Mouse (Mus musculus): Measurements from ENCODE around the gene Faim2. TPM values are rescaled to one million over a fixed set of nuclear protein-coding genes. Genes with fewer than 3 reads are reported as not detected.
A peak's percentile ranks its signal among the peaks of the same experiment; 100 is the strongest.

Faim2 gene
- total RNA-seq, 2 experiments from 2014 or later = 0.11 TPM; not detected in 1

DNA sequence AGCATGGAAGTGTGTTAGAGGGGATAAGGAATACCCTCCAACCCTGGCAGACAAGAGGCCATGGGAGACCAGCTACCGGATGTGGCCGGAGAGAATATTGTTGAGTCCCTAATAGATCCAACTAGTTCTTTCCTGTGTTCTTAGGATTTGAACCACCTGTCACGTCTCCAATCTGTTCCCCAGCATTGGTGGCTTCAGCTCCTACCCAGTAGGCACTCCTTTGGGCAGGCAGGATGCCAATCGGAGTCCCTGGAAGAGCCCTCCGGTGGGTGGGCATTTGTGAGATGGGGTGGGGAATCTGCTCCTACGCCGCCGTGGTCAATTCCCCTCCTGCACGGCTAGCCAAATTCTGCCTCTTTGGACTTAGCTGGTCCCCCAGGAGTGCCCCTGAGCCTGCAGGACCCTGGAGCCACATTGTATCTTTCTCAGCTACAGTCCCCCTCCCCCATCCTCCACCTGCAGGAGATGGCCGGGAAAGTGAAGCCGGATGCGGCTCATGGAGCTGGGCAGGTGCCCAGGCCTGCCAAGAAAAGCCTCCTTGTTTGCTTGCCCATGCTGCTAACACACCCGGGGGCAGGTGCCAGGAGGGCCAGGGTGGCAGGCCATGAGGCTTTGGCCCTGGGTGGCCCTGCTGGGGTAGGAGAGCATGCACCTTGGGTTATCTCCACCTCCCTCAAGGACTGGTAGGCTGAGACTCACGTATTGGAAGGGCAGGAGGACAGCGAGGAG, 16.0 kb downstream of the Faim2 start:
- intact Hi-C loops (cut with DNase I) = no loop called here

DNA sequence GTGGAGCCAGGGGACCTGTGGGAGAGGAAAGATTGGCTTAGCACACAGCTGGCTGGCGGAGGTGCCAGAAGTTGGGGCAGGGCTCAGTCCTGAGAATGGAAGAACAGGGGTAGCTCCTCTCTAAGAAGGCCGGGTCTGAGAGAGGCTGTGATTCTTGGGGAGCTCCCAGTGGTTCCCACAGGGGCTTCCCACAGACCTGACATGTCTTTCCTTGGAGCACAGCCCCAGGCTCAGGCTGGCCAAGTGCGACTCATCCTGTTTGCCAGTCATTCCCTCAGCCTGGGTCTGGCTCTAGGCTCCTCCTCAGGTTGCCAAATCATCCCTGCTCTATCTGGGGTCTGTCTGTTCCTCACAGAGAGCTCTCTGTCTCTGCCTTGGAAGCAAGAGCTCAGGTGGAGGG, 17.3 kb downstream of the Faim2 start:
- intact Hi-C loops (cut with DNase I) = no loop called here
- no peak for DNase-seq (ENCODE audit: low spot score)

More for the DNA sequence above, 16.0 kb downstream of the Faim2 start:
- no peak for DNase-seq (ENCODE audit: low spot score)

- intact Hi-C loops (cut with DNase I) = no loop called here
- no peak for DNase-seq (ENCODE audit: low spot score)
Measured at GRCm38 (mm10) chr15:99509840-99510239, 18.1 kb downstream of the Faim2 start.

- no peak for DNase-seq (ENCODE audit: low spot score)
- intact Hi-C loops (cut with DNase I) = no loop called here
Measured at GRCm38 (mm10) chr15:99505324-99506095, 22.5 kb downstream of the Faim2 start.

GRCm38 (mm10) chr15:99503256-99503655, 24.7 kb downstream of the Faim2 start:
- intact Hi-C loops (cut with DNase I) = no loop called here
- no peak for DNase-seq (ENCODE audit: low spot score)

GRCm38 (mm10) chr15:99502311-99502831, 25.6 kb downstream of the Faim2 start:
- no peak for DNase-seq (ENCODE audit: low spot score)
- intact Hi-C loops (cut with DNase I) = no loop called here

DNA sequence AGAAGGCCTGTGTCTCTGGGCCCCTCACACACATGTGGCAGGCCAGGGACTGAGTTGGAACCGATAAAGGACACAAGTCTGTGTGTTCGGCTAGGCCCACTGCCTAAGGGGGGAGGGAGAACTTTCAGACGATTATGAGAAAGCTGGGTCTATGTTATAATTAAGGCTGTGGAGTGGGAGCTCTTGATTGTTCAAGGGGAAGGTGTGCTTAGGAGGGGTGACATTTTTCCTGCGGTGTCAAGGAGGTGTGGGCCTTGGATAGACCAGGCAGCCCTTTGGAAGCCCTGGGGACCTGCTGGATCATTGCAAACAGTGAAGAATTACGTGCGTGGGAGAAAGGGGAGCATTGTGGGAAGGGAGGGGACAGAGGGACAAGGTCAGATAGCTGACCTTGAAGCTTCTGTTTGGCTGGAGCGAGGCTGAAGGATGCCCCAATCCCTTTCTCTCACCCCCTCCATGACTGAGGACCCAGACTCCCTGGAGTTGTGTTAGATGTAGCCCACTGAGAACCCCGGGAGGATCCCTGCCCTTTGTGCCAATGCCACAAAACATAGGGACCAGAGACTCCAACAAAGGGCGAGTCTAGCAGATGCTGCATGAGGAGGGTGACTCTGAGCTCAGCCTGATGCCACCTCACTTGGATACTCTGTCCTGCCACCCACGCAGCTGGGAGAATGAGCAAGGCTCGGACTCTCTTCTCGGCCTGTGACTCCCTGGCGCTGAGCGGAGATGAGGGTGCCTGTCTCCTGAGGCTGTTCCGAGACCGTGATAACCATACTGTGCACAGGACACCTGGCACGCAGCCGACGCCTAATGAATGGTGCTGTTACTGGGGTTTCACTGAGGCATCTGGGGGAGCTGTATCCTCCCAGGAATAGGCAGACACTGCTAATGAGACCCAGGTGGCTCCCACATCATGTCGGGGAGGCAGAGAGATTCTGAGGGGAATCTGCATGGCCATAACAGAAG, 26.4 kb downstream of the Faim2 start:
- no peak for DNase-seq (ENCODE audit: low spot score)
- intact Hi-C loops (cut with DNase I) = no loop called here

GRCm38 (mm10) chr15:99500320-99500719, 27.6 kb downstream of the Faim2 start:
- intact Hi-C loops (cut with DNase I) = no loop called here
- no peak for DNase-seq (ENCODE audit: low spot score)

DNA sequence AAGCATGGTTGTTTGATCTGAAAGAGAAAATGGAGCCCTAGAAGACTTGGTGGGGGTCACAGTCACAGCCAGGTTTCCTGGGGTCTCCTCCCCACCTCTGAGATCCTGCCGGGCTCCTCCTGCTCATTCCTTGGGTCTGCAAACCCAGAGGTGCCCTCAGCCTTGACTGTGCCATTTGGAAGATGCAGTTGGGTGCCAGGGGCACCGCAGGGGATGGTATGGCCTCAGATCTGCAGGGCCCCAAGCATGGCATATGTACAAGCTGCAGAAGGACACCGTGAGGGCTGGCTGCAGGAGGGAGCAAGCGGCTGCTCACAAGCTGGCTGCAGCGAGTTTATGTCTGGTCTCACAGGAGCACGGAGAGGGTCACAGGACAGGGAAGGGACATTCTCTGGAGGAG, 28.2 kb downstream of the Faim2 start:
- DNase-seq (ENCODE audit: low spot score) = no peak
- intact Hi-C loops (cut with DNase I) = loop anchor here (5.0 to 10.0 kb wide), 5 partner anchors 98 to 405 kb away; partner anchors contain the start of gene Cers5

DNA sequence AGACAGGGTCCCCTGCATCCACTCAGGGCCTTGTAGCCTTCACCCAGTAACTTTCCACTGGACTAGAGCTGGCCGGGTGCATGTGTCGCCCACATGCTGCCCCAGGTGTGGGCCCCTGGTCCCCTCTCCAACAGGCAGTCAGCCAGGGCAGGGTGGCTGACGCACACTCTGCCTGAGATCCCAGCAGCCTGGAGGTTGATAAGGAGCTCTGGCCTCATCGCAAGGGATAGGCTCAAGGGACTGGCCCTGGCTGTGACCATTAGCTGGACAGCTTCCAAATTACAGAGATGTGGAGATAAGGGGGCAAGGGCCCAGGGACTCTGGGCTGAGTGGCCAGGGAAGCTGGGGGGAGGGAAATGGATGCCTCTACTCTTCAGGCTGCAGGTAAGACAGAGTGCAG, 29.2 kb downstream of the Faim2 start:
- DNase-seq (ENCODE audit: low spot score) = no peak
- intact Hi-C loops (cut with DNase I) = loop anchor here (5.0 to 10.0 kb wide), 5 partner anchors 99 to 406 kb away; partner anchors contain the start of gene Cers5

GRCm38 (mm10) chr15:99498356-99498755, 29.6 kb downstream of the Faim2 start:
- intact Hi-C loops (cut with DNase I) = loop anchor here (5.0 to 10.0 kb wide), 5 partner anchors 99 to 406 kb away; partner anchors contain the start of gene Cers5
- no peak for DNase-seq (ENCODE audit: low spot score)

GRCm38 (mm10) chr15:99497527-99498242, 30.3 kb downstream of the Faim2 start:
- DNase-seq (ENCODE audit: low spot score) = peak; percentile 42
- intact Hi-C loops (cut with DNase I) = loop anchor here (5.0 to 10.0 kb wide), 5 partner anchors 100 to 407 kb away; partner anchors contain the start of gene Cers5

DNA sequence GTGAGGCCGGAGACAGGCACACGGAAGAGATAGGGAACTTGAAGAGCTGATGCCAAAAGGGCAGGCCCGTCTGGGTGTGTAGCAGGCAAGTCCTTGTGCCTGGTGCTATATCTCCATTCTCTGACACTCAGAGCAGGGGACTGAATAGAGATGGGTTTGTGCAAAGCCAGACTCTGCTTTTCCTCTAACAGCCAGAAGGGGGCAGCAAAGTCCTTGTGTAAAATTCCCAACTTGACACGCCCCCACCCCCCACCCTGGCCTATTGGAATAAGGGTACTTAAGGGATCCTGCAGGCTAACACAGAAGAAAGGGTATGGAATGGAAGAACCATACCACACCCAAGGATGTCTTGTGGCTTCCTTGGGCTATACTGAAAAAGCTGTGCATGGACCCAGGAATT, 30.9 kb downstream of the Faim2 start:
- intact Hi-C loops (cut with DNase I) = loop anchor here (5.0 to 10.0 kb wide), 5 partner anchors 100 to 408 kb away; partner anchors contain the start of gene Cers5

GRCm38 (mm10) chr15:99484745-99485144, 43.2 kb downstream of the Faim2 start:
- intact Hi-C loops (cut with DNase I) = no loop called here
- DNase-seq (ENCODE audit: low spot score) = no peak

More for the DNA sequence above, 30.9 kb downstream of the Faim2 start:
- no peak for DNase-seq (ENCODE audit: low spot score)

GRCm38 (mm10) chr15:99475814-99476213, 52.2 kb downstream of the Faim2 start:
- intact Hi-C loops (cut with DNase I) = no loop called here
- DNase-seq (ENCODE audit: low spot score) = no peak

DNA sequence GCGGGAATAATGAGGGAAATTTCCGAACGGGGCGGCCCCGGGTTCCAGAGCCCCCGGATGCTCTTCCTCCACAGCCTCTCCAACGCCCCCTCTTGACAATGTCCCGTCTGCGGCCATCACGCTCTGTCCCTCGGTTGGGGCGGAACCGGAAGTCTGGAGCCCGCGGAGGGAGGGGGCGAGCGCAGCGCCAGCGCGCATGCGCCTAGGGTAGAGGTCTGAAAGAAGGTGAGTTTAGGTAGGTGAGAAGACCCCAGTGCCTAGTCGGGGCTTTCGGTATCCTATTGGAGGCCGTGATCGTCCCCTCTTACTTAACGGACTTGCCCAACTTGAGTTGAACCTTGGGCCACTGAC, 53.4 kb downstream of the Faim2 start, which contains the start of gene Bcdin3d:
Gene Bcdin3d, minus strand, starts transcription at position 155 of the 351 bp plus-strand sequence.
- intact Hi-C loops (cut with DNase I) = loop anchor here (5.0 kb wide), 1 partner anchor 157 kb away; no protein-coding TSS in a partner anchor
- DNase-seq (ENCODE audit: low spot score) = peak; percentile 79

DNA sequence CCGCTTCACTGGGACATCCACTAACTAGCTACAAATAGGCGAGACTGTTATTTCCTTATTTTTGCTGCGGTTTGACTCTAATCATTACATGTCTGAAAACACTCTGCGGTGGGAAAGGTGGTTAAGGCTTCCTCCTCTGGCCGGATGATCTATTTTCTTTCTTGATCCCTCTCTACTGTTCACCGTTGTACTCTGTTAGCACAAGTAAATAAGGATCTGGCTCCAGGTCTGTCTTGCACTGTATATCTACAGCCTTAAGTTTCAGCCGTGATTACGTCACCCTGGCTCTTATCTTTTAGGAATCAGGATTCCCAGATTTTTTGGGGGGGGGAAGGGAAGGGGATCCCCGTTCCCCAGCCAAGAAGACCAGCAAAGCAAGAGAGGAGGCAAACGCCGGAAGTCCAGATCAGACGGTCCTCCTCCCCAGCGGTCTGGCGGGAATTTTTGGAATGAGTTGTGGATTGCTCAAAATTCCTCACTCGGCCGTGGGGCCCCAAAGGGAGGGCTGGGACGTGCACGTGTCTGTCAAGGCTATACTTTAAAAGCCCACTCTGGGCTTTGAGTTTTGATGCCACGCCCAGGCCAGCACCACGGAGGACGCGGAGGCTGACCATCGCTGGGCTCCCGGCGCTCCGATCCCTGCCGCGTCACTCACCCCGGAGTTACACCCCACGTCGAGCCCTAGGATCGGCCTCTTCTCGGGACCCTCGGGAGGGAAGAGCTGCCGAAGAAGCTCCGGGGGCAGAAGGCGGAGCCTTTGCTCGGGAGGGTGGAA, 54.0 kb downstream of the Faim2 start:
- intact Hi-C loops (cut with DNase I) = loop anchor here (5.0 kb wide), 1 partner anchor 157 kb away; no protein-coding TSS in a partner anchor
- peak; percentile 49 for DNase-seq (ENCODE audit: low spot score)

- DNase-seq (ENCODE audit: low spot score) = no peak
- intact Hi-C loops (cut with DNase I) = loop anchor here (5.0 kb wide), 1 partner anchor 156 kb away; no protein-coding TSS in a partner anchor
Measured at GRCm38 (mm10) chr15:99472972-99473371, 55.0 kb downstream of the Faim2 start.

All from heart, postnatal 25 days (tissue).